Comparison of ENCODE assay signal across 12 mouse cellular contexts in genomic region chr10:101399206-101399605, GRCm38 (mm10).
"Had no signal": no experiment of that assay in that cellular context is flagged by ENCODE, and none has a peak within 500 bp of the region (broad histone marks: within the 10 kb centered on the region; RNA-seq: fewer than 3 reads in every experiment).

No protein-coding gene starts in this region.

- DNase-seq: kidney, adult 8-10 months; kidney, postnatal 36 days; layer of hippocampus, adult 9-11 months; layer of hippocampus, postnatal 36 days; right cerebral cortex, postnatal 14 days; thymus, adult 2 months; thymus, postnatal 25 days had no signal

- H3K27ac ChIP-seq: limb, embryonic 15.5 days; liver, embryonic 12.5 days; lung, embryonic 15.5 days; midbrain, embryonic 13.5 days; stomach, embryonic 15.5 days had no signal

- H3K27me3 ChIP-seq: limb, embryonic 15.5 days; liver, embryonic 12.5 days; lung, embryonic 15.5 days; midbrain, embryonic 13.5 days; stomach, embryonic 15.5 days had no signal

- H3K4me2 ChIP-seq: limb, embryonic 15.5 days; liver, embryonic 12.5 days; lung, embryonic 15.5 days; midbrain, embryonic 13.5 days; stomach, embryonic 15.5 days had no signal

- ATAC-seq: liver, embryonic 12.5 days; midbrain, embryonic 13.5 days had no signal

- H3K4me3 ChIP-seq: limb, embryonic 15.5 days; liver, embryonic 12.5 days; lung, embryonic 15.5 days; midbrain, embryonic 13.5 days; stomach, embryonic 15.5 days had no signal

- H3K9me3 ChIP-seq: limb, embryonic 15.5 days; liver, embryonic 12.5 days; lung, embryonic 15.5 days; midbrain, embryonic 13.5 days; stomach, embryonic 15.5 days had no signal

- H3K9ac ChIP-seq: limb, embryonic 15.5 days; liver, embryonic 12.5 days; lung, embryonic 15.5 days; midbrain, embryonic 13.5 days; stomach, embryonic 15.5 days had no signal

- H3K36me3 ChIP-seq: limb, embryonic 15.5 days; liver, embryonic 12.5 days; lung, embryonic 15.5 days; midbrain, embryonic 13.5 days; stomach, embryonic 15.5 days had no signal

- H3K4me1 ChIP-seq: limb, embryonic 15.5 days; liver, embryonic 12.5 days; lung, embryonic 15.5 days; midbrain, embryonic 13.5 days; stomach, embryonic 15.5 days had no signal
